Mouse (Mus musculus) spleen, postnatal 10 days (tissue): ENCODE results near the gene Vps13a.
"Not testable (repeated sequence)": the region's sequence is repeated elsewhere in the genome, so short reads cannot be mapped to it uniquely, and the experiment has no call there.

Source experiments
- DNase-seq, 2 experiments: peaks; one replicate each; pipeline ENCODE4 v3.0.0; 2021 to 2022; ENCODE audit warnings: low spot score in 2 of 2

Vps13a gene

GRCm38 (mm10) chr19:16767407-16767806, 13.3 kb downstream of the Vps13a start:
- DNase-seq = no peak

DNA sequence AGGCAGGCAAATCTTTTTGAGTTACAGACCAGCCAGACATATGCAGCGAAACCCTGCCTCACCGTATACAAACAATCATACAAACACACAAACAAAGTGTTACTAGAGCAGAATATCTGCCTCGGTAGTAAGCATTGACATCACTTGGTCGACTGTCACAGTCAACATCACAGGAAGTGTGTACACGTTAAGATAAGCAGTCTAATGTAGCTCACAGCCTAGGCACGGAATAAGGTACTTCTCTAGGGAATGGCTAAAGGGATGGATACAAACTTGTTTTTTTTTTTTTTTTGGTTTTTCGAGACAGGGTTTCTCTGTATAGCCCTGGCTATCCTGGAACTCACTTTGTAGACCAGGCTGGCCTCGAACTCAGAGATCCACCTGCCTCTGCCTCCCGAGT, 23.3 kb downstream of the Vps13a start:
- not testable (repeated sequence) for DNase-seq

DNA sequence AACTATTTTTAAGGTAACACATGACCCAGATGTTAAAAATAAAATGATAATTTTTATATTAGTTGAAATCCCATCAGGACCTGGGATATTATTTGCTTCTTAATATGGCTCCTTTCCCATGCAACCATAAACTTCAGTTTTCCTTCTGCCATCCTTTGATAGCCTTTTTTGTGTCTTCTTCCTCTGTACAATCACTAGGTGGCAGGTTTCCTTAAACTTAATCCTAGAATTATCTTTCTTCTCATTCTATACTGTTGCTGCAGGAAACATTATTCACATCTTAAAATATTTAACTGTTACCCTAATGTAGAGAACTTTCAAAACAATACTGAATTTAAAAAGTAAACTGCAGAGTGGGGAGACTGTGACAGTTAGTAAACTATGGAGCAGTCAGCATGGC, 24.9 kb downstream of the Vps13a start:
- DNase-seq = no peak

DNA sequence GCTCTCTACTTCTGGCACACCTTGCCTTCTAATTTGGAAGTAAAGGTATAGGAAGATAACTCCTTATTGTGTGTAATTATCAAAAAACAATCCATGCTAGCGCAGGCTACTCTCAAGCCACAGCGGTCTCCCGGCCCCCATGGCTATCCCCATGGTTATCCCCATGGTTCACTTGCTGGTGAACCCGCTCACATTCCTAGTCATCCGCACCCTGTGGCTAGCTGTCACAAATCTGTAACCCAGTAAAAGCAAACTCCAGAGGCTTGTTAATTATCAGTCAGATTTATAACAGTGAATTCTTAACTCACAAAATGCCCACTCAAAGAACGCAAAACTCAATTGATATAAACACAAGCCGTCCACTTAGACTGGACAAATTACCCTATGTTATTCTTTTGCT, 25.5 kb downstream of the Vps13a start:
- no peak for DNase-seq

- no peak for DNase-seq
Observed at GRCm38 (mm10) chr19:16753151-16753550, 27.6 kb downstream of the Vps13a start.

GRCm38 (mm10) chr19:16736854-16737253, 43.9 kb downstream of the Vps13a start:
- DNase-seq = no peak

DNA sequence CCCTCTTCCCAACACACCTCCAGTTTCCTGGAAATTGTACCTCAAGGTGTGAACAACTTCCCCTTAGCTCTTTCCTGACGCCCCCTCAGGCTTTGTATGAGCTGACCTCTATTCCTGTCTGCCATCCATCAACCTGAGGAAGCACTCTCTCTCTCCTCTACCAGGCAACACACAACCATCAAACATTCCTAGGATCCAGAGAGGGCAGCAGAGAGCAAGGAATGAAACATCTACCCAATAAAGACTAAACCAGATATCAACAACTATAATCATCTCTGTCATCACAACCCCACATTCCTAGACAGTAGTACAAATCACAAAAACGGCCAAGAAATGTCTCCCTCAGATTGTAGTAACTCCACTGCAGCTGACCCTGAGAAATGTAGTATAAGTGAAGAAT, 52.0 kb downstream of the Vps13a start:
- no peak for DNase-seq

DNA sequence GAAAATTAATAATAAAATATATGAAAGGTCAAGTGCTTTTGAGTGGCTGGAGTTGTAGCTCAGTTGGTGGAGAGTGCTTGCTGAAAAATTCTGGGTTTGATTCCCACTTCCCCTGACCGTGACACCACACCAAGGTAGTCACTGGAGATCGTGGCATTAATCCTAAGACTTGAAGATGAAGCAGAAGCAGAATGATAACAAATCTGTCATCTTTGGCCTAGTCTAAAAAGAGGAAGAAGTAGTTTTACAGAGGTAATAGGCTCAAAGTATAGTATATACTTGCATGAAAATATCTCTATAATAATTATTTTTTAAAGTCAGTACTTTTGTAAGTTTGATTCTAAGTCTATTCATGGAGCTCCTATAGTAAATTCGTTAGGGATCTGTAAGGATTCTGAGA, 65.5 kb downstream of the Vps13a start:
- DNase-seq = no peak

DNA sequence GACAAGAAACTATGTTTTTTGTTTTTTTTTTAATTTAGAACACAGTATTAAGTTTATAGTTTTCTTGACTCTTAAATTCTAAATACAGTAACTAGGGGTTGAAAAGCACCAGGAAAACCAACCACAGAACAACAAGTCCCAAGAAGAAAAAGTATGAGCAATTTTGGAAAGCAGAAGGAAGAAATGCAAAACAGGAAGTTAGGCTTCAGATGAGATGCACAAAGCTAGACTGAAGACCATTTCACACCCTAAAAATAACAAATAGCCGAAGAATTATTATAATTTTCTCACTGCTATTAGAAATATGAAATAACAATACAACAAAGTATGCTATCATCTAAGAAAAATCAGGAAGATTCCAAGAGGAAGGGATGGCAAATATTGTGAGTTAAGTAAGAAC, 78.9 kb downstream of the Vps13a start:
- no peak for DNase-seq

GRCm38 (mm10) chr19:16684922-16685321, 95.8 kb downstream of the Vps13a start:
- no peak for DNase-seq

DNA sequence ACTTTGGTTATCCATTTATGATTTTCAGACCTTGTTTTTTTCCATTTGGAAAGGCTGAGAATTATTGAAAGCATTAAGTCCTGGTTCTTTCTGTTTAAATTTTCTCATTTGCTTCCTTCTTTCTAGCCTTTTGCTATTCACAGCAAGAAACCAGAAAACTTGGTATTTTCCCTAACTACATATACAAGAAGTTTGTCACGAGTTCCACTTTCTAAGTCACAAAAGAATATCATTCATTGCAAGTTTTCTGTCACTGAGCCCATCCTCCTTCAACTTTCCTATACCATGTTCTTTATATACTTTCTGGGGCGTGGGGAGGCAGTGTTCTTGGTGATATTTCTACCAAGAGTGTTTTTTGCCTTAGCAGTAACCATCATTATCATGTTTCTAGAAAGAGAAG, 96.5 kb downstream of the Vps13a start:
- DNase-seq = no peak

DNA sequence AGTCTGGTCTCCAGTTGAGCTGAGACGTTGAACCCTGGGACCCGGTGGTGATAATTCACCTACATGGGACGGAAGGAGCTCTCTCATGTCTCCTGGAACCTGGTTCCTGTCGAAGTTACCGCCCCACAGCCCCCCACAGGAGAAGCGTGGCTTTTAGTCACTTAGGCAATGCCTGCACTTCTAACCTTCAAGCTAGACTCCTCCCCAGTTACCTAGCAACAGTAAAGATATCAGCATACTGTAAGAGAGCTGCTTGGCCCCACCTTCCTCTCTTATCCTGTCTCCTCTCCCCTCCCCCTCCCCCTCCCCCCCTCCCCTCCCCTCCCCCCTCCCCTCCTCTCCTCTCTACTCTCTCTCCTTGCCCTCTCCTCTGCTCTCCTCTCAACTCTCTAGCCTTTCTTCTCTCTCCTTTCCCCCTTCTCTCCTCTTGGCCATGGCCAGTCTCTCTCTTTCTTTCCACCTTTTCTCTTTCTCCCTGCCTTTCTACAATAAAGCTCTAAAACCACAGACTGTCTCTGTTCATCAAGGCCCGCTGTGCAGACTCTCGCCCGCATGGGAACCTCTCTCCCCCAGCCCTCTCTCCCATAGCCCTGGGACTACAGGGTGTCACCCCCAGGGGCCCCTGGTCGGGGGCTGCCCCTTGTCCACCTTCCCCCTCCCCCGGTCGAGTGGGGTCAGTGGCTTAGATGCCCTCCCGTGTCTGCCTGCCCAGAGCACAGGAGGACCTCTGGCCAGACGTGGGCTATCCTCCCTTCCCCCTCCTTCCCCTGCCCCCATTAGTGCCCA, 154.9 kb downstream of the Vps13a start:
- DNase-seq = no peak

DNA sequence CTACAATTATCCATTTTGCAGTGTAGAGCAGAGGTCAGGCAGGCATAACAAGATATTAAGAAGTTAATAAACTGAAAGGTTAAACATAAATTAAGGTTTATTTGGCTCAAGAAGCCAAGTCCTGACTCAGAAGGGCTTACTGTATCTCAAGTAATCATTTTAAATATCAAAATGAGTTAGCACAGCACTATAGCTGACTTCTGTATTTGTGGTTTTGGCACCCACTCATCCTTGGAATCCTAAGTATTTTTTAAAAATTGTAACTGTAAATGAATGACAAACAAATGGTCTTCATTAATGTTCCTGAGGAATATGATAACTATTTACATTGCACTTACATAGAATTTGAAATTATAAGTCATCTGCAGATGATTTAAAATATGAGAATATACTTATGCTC, 155.7 kb downstream of the Vps13a start:
- no peak for DNase-seq

GRCm38 (mm10) chr19:16623154-16623553, 157.6 kb downstream of the Vps13a start:
- DNase-seq = no peak

DNA sequence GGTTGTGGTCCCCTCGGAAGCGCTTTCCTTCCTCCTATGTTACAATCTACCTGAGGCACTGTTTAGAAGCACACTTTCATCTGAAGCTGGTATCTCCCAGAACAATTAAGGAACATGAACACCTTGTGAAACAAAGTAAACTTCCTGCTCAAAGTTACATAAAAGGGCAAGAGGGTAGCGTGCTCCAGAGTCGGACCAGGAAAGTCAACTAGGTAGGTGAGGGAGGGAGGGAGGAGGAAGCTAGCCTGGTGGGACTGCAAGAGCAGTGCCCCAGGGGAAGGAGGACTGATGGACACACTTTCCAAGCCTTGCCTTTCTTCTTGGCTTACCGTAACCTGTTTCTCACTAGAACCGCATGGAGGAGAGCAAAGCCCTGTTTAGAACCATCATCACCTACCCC, 173.1 kb downstream of the Vps13a start:
- no peak for DNase-seq

- no peak for DNase-seq
Observed at GRCm38 (mm10) chr19:16602026-16602425, 178.7 kb downstream of the Vps13a start.

DNA sequence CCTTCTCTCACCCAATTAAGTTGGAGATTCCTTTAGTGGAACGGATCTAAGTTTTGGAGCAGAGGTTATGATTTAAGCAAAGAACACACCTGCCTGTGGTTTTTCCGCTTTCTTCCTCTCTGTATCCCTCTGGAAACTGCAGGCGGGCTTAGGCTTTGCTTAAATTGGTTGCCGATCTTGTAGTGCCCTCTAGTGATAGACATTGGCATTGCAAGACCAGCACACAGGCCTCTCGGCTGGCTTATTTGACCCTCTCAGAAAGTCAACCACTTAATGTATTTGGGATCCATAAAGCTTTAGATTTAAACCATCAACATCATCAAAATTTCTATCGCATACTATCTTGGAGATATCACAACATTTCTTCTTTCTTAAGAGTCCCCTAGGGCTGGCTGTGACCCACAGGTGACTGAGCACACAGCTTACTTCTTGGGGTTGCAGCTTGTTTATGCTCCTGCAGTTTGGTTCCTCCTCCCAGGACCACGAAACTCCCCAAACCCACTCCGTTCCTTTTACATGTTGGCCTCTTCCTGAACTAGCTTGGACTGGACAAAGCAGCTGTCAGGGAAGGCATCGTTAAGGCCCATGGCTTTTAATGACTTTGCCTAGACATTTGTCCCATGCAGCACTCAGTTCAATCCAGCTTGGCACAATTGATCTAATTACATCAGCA, 181.3 kb downstream of the Vps13a start:
- DNase-seq = peak; percentile 53 to 65

DNA sequence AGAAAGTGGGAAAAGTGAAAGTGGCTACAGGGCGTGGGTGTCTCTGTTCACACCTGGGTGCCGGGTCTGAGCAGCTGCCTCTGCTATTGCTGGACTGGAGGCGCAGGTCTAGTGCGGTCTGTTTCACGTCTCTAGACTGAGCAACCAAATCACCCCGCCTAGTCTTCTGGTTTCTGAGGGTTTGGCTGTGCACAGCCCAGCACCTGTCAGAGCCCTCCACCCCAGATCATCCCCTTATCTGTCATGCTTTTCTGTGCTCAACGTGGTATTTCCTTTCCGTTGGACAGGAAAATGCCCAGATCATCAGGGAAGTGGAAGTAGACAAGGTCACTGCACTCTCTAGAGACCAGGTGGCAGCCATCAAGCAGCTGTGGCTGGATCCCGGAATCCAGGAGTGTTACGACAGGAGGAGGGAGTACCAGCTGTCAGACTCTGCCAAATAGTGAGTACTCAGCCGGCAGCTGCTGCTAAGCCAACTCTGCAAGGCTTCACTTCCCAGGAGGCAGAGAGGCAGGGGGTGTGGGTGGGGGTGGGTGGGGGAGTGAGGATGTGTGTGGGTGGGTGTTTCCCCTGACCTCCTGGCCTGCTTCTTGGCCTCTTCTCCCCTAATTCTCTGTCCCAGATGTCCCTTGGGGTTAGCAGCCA, 182.0 kb downstream of the Vps13a start:
- DNase-seq = no peak

- no peak for DNase-seq
Observed at GRCm38 (mm10) chr19:16597216-16597615, 183.5 kb downstream of the Vps13a start.

DNA sequence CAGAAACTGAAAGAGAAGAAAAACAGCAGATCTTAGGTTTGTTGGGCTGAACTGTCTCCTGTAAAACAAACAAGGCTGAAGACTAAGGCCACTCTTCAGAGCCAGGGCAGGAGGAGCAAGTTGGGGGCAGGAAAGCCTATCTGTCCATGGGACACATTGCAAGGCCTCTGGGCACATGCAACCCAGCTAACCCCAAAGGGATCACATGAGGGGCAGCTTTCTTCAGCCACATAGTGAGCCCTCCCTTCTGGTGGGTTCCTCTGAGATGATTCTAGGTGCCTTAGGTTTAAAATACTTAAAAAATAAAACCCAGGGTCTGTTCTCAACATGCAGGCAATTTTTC, 186.8 kb downstream of the Vps13a start:
- no peak for DNase-seq

DNA sequence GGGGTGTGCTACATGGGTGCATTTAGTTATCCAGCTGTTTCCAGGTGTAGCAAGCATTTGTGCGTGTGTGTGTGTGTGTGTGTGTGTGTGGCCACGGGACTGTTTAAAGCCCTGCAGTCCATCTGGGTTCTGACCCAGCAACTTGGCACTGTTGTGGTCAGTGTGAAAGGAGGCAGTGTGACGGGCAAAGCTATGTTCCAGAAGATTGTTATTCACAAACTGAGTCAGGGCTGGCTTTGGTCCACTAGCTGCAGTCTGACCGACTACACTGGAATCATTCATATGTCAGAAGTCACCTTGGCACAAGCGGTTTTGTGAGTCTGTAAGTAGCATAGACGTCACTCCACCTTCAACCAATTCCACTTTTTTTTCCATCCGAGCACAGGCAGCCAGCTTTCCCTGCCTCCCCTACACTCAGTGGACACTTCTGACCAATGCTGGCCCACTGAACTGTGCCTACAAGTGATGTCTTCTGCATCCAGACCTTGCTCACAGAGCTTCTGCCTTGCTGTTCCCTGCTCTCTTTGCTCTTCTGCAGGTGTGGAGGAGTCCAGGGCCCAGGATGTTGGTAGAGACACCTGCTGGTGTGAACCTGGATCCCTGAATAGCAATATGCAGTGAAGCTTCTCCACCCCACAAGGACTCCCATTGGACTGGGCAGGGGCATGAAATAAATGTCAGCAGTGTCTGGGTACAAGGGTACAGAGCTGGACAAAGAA, 187.3 kb downstream of the Vps13a start:
- no peak for DNase-seq

DNA sequence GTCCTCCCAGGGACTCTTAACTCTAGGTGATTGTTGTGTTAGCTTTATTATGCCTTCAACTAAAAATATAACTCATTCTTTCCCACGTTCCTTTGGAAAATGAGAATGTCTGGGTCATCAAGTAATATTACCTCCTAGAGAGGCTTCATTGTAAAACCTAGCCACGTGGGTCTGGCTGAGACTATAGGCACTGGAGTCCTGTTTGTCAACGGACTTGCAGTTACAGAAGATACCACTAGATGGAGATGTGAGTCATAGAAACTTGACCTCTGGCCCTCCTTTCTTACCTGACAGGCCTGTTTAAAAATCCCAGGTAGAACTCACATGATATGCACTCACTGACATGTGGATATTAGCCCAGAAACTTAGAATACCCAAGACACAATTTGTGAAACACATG, 195.4 kb downstream of the Vps13a start:
- no peak for DNase-seq
